Mouse (Mus musculus): Measurements from ENCODE around the gene Cog7. TPM values are rescaled to one million over a fixed set of nuclear protein-coding genes. Genes with fewer than 3 reads are reported as not detected.

The Cog7 gene
- total RNA-seq (2021), result 10 to 100 TPM; 35.2 to 36.5 TPM

GRCm38 (mm10) chr7:121981307-121981871 is at the start of gene Cog7:
Gene Cog7, minus strand, starts transcription at chr7:121981711.
- peak; percentile 88 to 96 for DNase-seq (ENCODE audit: extremely low spot score in 1 of 2, low spot score in 2 of 2)
- intact Hi-C loops (cut with DNase I), result no loop called here

GRCm38 (mm10) chr7:122022131-122022530 is 40.6 kb upstream of the Cog7 start:
- no peak for DNase-seq (ENCODE audit: extremely low spot score in 1 of 2, low spot score in 2 of 2)
- intact Hi-C loops (cut with DNase I), result loop anchor here (5.0 kb wide), 1 partner anchor 45 kb away; the partner anchor contains the start of genes Ears2 and Ubfd1

GRCm38 (mm10) chr7:122020667-122021354 is 39.3 kb upstream of the Cog7 start, which contains the start of gene Gga2:
Gene Gga2, minus strand, starts transcription at chr7:122021222.
- DNase-seq (ENCODE audit: extremely low spot score in 1 of 2, low spot score in 2 of 2), result peak; percentile 80 to 92
- intact Hi-C loops (cut with DNase I), result loop anchor here (5.0 kb wide), 1 partner anchor 46 kb away; the partner anchor contains the start of genes Ears2 and Ubfd1

GRCm38 (mm10) chr7:122020273-122020666 is 38.8 kb upstream of the Cog7 start:
- no peak for DNase-seq (ENCODE audit: extremely low spot score in 1 of 2, low spot score in 2 of 2)
- intact Hi-C loops (cut with DNase I), result loop anchor here (5.0 kb wide), 1 partner anchor 47 kb away; the partner anchor contains the start of genes Ears2 and Ubfd1

GRCm38 (mm10) chr7:122018978-122019377 is 37.5 kb upstream of the Cog7 start:
- intact Hi-C loops (cut with DNase I), result no loop called here
- DNase-seq (ENCODE audit: extremely low spot score in 1 of 2, low spot score in 2 of 2), result peak in 1 of 2 experiments; percentile 42

GRCm38 (mm10) chr7:122018247-122018646 is 36.7 kb upstream of the Cog7 start:
- no peak for DNase-seq (ENCODE audit: extremely low spot score in 1 of 2, low spot score in 2 of 2)
- intact Hi-C loops (cut with DNase I), result no loop called here

GRCm38 (mm10) chr7:122015734-122016133 is 34.2 kb upstream of the Cog7 start:
- DNase-seq (ENCODE audit: extremely low spot score in 1 of 2, low spot score in 2 of 2), result no peak
- intact Hi-C loops (cut with DNase I), result no loop called here

- no peak for DNase-seq (ENCODE audit: extremely low spot score in 1 of 2, low spot score in 2 of 2)
- intact Hi-C loops (cut with DNase I), result no loop called here
These were observed 33.6 kb upstream of the Cog7 start for GRCm38 (mm10) chr7:122015105-122015504.

GRCm38 (mm10) chr7:122012949-122013348 is 31.4 kb upstream of the Cog7 start:
- intact Hi-C loops (cut with DNase I), result no loop called here
- DNase-seq (ENCODE audit: extremely low spot score in 1 of 2, low spot score in 2 of 2), result no peak

- intact Hi-C loops (cut with DNase I), result no loop called here
- no peak for DNase-seq (ENCODE audit: extremely low spot score in 1 of 2, low spot score in 2 of 2)
These were observed 30.9 kb upstream of the Cog7 start for GRCm38 (mm10) chr7:122012370-122012769.

GRCm38 (mm10) chr7:122000396-122000795 is 18.9 kb upstream of the Cog7 start:
- intact Hi-C loops (cut with DNase I), result loop anchor here (10.0 kb wide), 1 partner anchor 74 kb away; no protein-coding TSS in a partner anchor
- no peak for DNase-seq (ENCODE audit: extremely low spot score in 1 of 2, low spot score in 2 of 2)

GRCm38 (mm10) chr7:121995961-121996360 is 14.4 kb upstream of the Cog7 start:
- intact Hi-C loops (cut with DNase I), result no loop called here
- no peak for DNase-seq (ENCODE audit: extremely low spot score in 1 of 2, low spot score in 2 of 2)

GRCm38 (mm10) chr7:121975031-121975430 is 6.5 kb downstream of the Cog7 start:
- intact Hi-C loops (cut with DNase I), result no loop called here

GRCm38 (mm10) chr7:121971698-121972097 is 9.8 kb downstream of the Cog7 start:
- intact Hi-C loops (cut with DNase I), result no loop called here
- no peak for DNase-seq (ENCODE audit: extremely low spot score in 1 of 2, low spot score in 2 of 2)

More at GRCm38 (mm10) chr7:121975031-121975430, 6.5 kb downstream of the Cog7 start:
- peak; percentile 23 to 67 for DNase-seq (ENCODE audit: extremely low spot score in 1 of 2, low spot score in 2 of 2)

GRCm38 (mm10) chr7:121970250-121970649 is 11.3 kb downstream of the Cog7 start:
- intact Hi-C loops (cut with DNase I), result no loop called here
- DNase-seq (ENCODE audit: extremely low spot score in 1 of 2, low spot score in 2 of 2), result no peak

- intact Hi-C loops (cut with DNase I), result no loop called here
- DNase-seq (ENCODE audit: extremely low spot score in 1 of 2, low spot score in 2 of 2), result no peak
These were observed 12.7 kb downstream of the Cog7 start for GRCm38 (mm10) chr7:121968816-121969215.

GRCm38 (mm10) chr7:121968242-121968641 is 13.3 kb downstream of the Cog7 start:
- intact Hi-C loops (cut with DNase I), result no loop called here
- no peak for DNase-seq (ENCODE audit: extremely low spot score in 1 of 2, low spot score in 2 of 2)

- intact Hi-C loops (cut with DNase I), result no loop called here
- DNase-seq (ENCODE audit: extremely low spot score in 1 of 2, low spot score in 2 of 2), result no peak
These were observed 15.3 kb downstream of the Cog7 start for GRCm38 (mm10) chr7:121966169-121966568.

GRCm38 (mm10) chr7:121963883-121964398 is 17.6 kb downstream of the Cog7 start:
- intact Hi-C loops (cut with DNase I), result loop anchor here (1.0 kb wide), 1 partner anchor 230 kb away; the partner anchor contains the start of gene Scnn1g
- peak in 1 of 2 experiments; percentile 67 for DNase-seq (ENCODE audit: extremely low spot score in 1 of 2, low spot score in 2 of 2)

GRCm38 (mm10) chr7:121962571-121962959 is 18.9 kb downstream of the Cog7 start:
- intact Hi-C loops (cut with DNase I), result no loop called here
- DNase-seq (ENCODE audit: extremely low spot score in 1 of 2, low spot score in 2 of 2), result no peak
